In genomic region chr7:83572451-83572850, GRCm38 (mm10) we compare ENCODE assay signal across 20 mouse cellular contexts.
"Had no signal": no experiment of that assay in that cellular context is flagged by ENCODE, and none has a peak within 500 bp of the region (broad histone marks: within the 10 kb centered on the region; RNA-seq: fewer than 3 reads in every experiment).

No protein-coding gene starts in this region.

- H3K4me3 ChIP-seq: heart, embryonic 10.5 days; heart, embryonic 13.5 days; heart, embryonic 15.5 days; hindbrain, embryonic 13.5 days; hindbrain, embryonic 15.5 days; limb, embryonic 13.5 days; limb, embryonic 15.5 days; liver, embryonic 12.5 days had no signal

- H3K9me3 ChIP-seq: heart, embryonic 10.5 days; heart, embryonic 13.5 days; heart, embryonic 15.5 days; hindbrain, embryonic 13.5 days; hindbrain, embryonic 15.5 days; limb, embryonic 13.5 days; limb, embryonic 15.5 days; liver, embryonic 12.5 days had no signal

- ATAC-seq: hindbrain, postnatal 0 days; intestine, embryonic 16.5 days; liver, embryonic 12.5 days had no signal

- H3K9ac ChIP-seq: heart, embryonic 13.5 days; heart, embryonic 15.5 days; hindbrain, embryonic 13.5 days; hindbrain, embryonic 15.5 days; limb, embryonic 13.5 days; limb, embryonic 15.5 days; liver, embryonic 12.5 days; liver, embryonic 14.5 days had no signal

- H3K4me2 ChIP-seq: heart, embryonic 13.5 days; heart, embryonic 15.5 days; hindbrain, embryonic 13.5 days; hindbrain, embryonic 15.5 days; limb, embryonic 13.5 days; limb, embryonic 15.5 days; liver, embryonic 12.5 days had no signal

- DNase-seq: gastrocnemius, postnatal 14 days; gastrocnemius, postnatal 36 days; heart, postnatal 36 days; kidney, adult 11 months; kidney, postnatal 25 days; layer of hippocampus, adult 9-11 months; layer of hippocampus, postnatal 36 days; left cerebral cortex, postnatal 4 days had no signal

- H3K36me3 ChIP-seq: heart, embryonic 10.5 days; heart, embryonic 13.5 days; heart, embryonic 15.5 days; hindbrain, embryonic 13.5 days; hindbrain, embryonic 15.5 days; limb, embryonic 13.5 days; limb, embryonic 15.5 days; liver, embryonic 12.5 days had no signal

- H3K4me1 ChIP-seq: heart, embryonic 10.5 days; heart, embryonic 13.5 days; hindbrain, embryonic 13.5 days; hindbrain, embryonic 15.5 days; limb, embryonic 15.5 days; liver, embryonic 12.5 days had no signal

- H3K27ac ChIP-seq: heart, embryonic 10.5 days; heart, embryonic 13.5 days; heart, embryonic 15.5 days; hindbrain, embryonic 13.5 days; hindbrain, embryonic 15.5 days; hindbrain, postnatal 0 days; kidney, postnatal 0 days; limb, embryonic 13.5 days; limb, embryonic 15.5 days; liver, embryonic 12.5 days; liver, embryonic 14.5 days had no signal

- H3K27me3 ChIP-seq: heart, embryonic 13.5 days; heart, embryonic 15.5 days; hindbrain, embryonic 13.5 days; hindbrain, embryonic 15.5 days; limb, embryonic 13.5 days; limb, embryonic 15.5 days; liver, embryonic 12.5 days had no signal
